Mouse (Mus musculus) spleen, adult 12 weeks (tissue): ENCODE results near the gene Txnrd2.

Experiments used
- DNase-seq: peaks from one replicate; pipeline ENCODE4 v3.0.0; 2022; ENCODE audit warnings: low spot score

The Txnrd2 gene

GRCm38 (mm10) chr16:18484794-18485435 lies 58.7 kb downstream of the Txnrd2 start:
- DNase-seq: no peak

DNA sequence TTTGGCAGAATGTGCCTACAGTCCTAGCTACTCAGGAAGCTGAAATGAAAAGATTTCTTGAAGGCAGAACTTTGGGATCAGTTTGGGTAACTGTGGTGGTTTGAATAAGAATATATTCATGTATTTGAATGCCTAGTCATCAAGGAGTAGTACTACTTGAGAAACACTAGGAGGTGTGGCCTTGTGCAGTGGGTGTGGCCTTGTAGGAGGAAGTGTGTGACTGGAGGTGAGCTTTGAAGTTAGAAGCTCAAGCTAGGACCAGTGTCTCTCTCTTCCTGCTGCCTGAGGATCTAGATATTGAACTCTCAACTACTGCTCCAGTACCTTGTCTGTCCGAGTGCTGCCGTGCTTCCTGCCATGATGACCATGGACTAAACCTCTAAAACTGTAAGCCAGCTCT lies 59.9 kb downstream of the Txnrd2 start:
- no peak for DNase-seq

DNA sequence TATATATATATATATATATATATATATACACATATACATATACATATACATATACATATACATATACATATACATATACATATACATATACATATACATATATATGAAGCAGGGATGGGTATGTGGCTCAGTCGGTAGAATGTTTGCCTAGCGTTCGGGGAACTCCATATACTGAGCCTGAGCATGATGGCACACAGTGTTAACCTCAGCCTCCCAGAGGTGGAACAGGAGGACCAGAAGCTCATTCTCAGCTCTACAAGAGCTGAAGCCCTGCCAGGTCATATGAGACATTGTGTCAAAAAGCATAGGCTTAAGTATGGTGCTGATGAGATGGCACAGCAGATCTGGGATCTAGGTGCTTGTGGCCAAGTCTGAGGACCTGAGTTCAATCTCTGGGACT lies 64.1 kb downstream of the Txnrd2 start:
- no peak for DNase-seq

DNA sequence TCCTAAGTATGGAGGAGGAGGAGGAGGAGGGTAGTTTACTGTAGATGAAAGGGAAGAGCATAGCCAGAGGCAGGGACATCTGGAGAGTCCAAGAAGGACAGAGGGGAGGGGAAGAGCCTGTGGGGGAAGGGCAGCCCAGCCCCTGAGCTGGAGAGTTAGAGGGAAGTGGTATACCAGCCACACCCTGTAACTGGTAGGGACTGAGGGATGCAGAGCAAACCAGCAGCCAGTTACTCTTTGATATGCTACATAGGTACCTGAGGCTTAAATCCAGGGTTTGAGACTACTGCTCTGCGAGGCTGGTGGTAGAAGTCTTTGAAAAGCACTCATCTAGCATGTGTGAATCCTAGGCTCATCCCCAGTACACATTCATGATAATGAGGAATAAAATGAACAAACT lies 64.7 kb downstream of the Txnrd2 start:
- DNase-seq: no peak

DNA sequence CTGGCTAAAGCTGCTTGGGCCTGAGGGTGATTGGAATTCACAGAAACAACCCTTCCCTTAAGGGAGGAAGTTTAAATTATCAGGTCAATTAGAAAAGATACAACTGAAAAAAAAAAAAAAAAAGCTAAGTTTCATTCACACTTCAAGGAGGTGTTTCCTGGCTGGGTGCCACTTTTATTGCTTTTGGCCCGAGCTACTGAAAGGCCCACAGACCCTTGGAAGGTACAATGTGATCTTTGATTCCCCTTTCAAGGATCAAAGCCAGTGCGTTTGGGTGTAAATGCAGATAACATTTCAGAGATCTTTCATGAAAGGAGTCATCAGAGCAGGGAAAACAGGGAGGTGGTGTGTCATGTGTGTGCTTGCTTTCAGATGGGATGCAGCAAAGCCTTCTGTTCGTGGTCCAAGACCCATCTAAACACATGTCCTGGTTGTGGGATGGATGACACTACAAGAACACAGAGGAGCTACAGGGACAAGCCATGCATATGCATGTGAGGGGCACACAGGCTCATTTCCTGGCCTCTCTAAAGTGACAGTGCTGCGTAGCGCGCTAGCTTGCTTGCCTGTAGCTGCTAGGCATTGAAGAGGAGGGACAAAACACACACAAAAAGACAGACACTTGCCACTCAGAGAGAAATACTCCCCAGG lies 71.8 kb downstream of the Txnrd2 start:
- no peak for DNase-seq

DNA sequence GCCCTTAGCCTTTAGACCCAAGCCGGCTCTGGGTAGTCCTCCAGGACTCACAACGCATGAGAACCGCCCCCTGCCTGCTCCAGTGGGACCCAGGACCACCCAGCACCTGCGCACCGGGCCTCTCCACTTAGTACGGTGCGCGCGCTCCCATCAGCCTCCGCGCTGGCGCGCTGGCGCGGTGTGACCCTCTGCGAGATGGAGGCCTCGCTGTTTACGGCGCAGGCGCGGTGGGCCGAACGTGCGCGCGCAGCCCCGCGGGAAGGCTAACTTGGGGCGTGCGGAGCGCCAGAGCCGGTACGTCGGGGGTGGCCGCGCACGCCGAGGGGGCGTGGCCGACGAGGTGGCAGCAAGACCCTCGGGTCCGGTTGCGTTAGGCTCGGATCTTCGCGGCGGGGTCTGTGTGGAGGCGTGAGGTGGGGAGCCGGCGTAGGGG lies 72.4 kb downstream of the Txnrd2 start, which contains the start of the genes Gnb1l and Rtl10:
Gene Gnb1l (plus strand): TSS at position 156 of the 433 bp plus-strand sequence.
Gene Rtl10 (plus strand): TSS at position 344 of the 433 bp plus-strand sequence.
- DNase-seq: peak; percentile 91

DNA sequence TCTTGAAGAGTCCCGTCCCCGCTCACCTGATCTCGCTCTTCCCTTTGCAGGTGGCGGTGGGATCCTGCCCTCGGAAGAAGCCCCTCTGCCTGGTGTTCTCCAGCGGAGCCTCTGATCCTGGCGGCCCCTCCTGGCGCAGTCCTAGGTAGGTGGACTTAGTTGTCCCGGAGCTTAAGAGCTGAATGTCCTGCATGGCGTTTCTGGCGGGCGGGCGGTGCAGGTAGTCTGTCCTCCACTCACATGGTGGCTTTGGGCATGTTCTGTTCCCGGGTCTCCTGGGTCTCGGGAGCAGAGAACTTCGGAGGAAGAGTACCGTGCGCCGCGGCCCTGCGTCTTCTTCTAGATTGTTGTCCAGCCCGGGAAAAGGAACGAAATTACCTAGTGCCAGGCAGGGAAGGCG lies 72.8 kb downstream of the Txnrd2 start:
- no peak for DNase-seq

GRCm38 (mm10) chr16:18501531-18501930 lies 75.3 kb downstream of the Txnrd2 start:
- no peak for DNase-seq

- DNase-seq: no peak
These were observed 77.6 kb downstream of the Txnrd2 start for GRCm38 (mm10) chr16:18503566-18504342.

GRCm38 (mm10) chr16:18506524-18507199 lies 80.5 kb downstream of the Txnrd2 start:
- no peak for DNase-seq

DNA sequence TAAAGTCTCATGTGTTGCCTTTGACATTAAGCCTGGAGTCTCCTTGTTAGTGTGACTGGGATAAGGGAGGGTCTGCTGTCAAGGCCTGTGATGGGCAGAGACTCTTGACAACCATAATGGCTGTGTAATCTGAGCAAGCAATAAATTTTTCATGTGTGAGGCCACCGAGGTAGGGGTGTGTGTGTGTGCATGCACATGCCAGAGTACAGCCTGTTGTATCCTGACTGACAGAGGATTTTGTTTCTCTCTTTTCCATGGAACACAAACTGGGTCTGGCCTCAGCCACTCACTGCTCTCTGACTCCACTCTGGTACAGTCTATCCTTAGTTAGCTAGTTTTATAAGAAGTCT lies 81.0 kb downstream of the Txnrd2 start:
- no peak for DNase-seq

DNA sequence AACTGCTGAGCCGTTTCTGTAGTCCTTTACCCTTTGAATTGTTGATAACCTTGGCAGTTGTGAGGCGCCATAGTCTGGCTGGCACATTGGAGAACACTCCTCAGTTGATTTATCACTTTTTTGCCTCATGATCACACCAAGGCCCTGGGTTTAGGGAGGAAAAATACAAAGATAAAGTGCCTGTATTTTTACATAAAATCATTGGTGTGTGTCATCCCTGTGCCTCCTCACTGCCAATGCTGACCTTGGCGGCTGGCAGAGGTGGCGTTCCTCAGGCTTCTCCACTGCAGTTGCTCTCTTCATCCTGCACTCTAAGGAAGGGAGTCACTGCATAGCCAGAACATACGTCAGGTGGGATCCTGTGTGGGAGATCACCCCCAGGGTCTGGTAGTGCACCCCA lies 85.6 kb downstream of the Txnrd2 start:
- no peak for DNase-seq

DNA sequence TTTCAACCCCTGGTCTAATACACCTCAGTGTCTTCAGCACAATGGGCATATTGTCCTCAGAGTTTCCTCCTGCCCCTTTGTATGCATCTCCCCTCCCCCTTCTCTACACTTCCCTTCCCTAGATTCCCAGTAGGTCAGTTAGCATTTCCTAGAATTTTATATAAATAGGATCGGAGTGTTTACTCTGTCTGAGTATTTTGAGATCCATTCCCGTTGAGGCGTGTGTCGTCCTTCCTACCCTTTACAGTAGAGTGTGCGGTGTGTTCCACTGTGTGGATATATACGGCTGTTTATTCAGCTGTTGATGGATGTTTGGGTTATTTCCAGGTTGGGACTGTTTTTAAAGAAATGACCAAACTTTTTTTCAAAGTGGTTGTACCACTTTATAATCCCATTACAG lies 87.3 kb downstream of the Txnrd2 start:
- DNase-seq: no peak

GRCm38 (mm10) chr16:18518091-18518490 lies 91.9 kb downstream of the Txnrd2 start:
- DNase-seq: no peak

DNA sequence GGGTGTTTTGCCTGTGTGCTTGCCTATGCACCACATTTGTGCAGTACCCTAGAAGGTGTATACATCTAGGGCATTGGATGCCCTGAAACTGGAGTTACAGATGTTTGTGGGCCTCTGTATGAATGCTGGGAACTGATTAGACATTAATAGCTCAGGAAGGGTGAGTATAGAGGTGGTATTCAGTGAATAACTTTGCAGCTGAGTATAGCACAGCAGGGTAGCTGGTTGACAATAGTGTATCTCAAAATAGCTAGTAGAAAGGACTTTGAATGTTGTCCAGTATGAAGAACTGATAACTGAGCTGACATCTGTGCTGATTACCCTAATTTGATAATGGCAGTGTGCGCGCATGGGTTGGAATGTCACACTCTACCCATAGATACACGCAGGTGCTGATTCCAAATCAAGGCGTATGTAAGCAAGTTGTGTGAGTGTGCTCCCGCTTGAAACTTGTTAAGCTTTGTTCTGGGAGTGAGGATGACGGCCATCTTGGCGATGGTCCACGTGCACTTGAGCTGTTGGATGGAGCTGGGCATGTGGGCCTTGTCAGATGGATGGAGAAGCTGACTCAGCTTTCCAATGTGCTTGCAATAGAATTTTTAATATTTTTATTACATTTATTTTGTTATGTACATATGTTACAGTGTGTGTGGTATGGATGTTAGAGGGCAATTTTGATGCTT lies 97.5 kb downstream of the Txnrd2 start:
- no peak for DNase-seq

- no peak for DNase-seq
These were observed 102.5 kb downstream of the Txnrd2 start for GRCm38 (mm10) chr16:18528656-18529055.
